Mouse (Mus musculus): ENCODE results near the gene Usp24. TPM values are rescaled to one million over a fixed set of nuclear protein-coding genes. Genes with fewer than 3 reads are reported as not detected.

The Usp24 gene
- total RNA-seq, 1 experiment from 2014 or later, result 66.0 TPM

- ATAC-seq (ENCODE audit: extremely low read depth, insufficient number of reproducible peaks, low FRiP score, poor library complexity, severe bottlenecking), result no peak
These were observed 151.6 kb downstream of the Usp24 start for GRCm38 (mm10) chr4:106467420-106468110.

- ATAC-seq (ENCODE audit: extremely low read depth, insufficient number of reproducible peaks, low FRiP score, poor library complexity, severe bottlenecking), result no peak
These were observed 154.9 kb downstream of the Usp24 start for GRCm38 (mm10) chr4:106470921-106471320.

GRCm38 (mm10) chr4:106472335-106472734, 156.3 kb downstream of the Usp24 start:
- no peak for ATAC-seq (ENCODE audit: extremely low read depth, insufficient number of reproducible peaks, low FRiP score, poor library complexity, severe bottlenecking)

GRCm38 (mm10) chr4:106474241-106474640, 158.2 kb downstream of the Usp24 start:
- peak; percentile 47; the same call in 1 of the 2 replicates for ATAC-seq (ENCODE audit: extremely low read depth, insufficient number of reproducible peaks, low FRiP score, poor library complexity, severe bottlenecking)

GRCm38 (mm10) chr4:106480545-106480944, 164.5 kb downstream of the Usp24 start:
- no peak for ATAC-seq (ENCODE audit: extremely low read depth, insufficient number of reproducible peaks, low FRiP score, poor library complexity, severe bottlenecking)

GRCm38 (mm10) chr4:106483215-106483727, 167.3 kb downstream of the Usp24 start:
- ATAC-seq (ENCODE audit: extremely low read depth, insufficient number of reproducible peaks, low FRiP score, poor library complexity, severe bottlenecking), result no peak

- ATAC-seq (ENCODE audit: extremely low read depth, insufficient number of reproducible peaks, low FRiP score, poor library complexity, severe bottlenecking), result no peak
These were observed 167.8 kb downstream of the Usp24 start for GRCm38 (mm10) chr4:106483831-106484230.

GRCm38 (mm10) chr4:106490620-106491019, 174.6 kb downstream of the Usp24 start:
- no peak for ATAC-seq (ENCODE audit: extremely low read depth, insufficient number of reproducible peaks, low FRiP score, poor library complexity, severe bottlenecking)

Other genes with a start within 250 kb of the Usp24 start
- gene Pcsk9, start 148.1 kb downstream of the Usp24 start, total RNA-seq (2017), result 0.23 TPM in 1 of 2 replicates, not detected in the other
- gene Bsnd, start 176.1 kb downstream of the Usp24 start, total RNA-seq (2017), result not detected in 2 replicates
- 2.5 and 3.6 TPM in 2 replicates for gene Dhcr24, start 244.8 kb downstream of the Usp24 start, total RNA-seq (2017)

All from neutrophil, adult 5-6 weeks (primary cell).